Mouse (Mus musculus) retina, postnatal 1 day (tissue): ENCODE results near the gene Fmod.

Source experiments
- DNase-seq: peaks from one replicate; pipeline ENCODE4 v3.0.0-alpha.2; 2012

The Fmod gene

DNA sequence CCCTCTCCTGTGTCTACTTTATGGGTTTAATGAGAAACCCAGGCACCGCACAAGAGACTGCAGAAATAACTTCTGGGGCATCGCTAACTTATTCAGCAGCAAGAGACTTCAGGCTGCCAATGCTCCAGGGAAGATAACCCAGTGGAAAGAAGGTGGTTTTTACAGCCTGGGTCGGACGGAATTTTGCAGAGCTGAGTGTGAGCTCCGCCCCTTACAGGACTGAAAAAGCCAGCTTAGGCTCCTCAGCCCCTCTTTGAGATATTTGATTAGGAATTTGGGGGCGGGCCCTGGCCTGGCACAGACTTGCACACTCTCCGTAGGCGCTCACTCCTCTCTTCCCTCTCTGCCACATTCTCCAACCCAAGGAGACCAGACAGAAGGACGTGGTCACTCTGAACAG, at the start of gene Fmod:
Gene Fmod (plus strand): TSS at position 83 of the 400 bp plus-strand sequence.
- no peak for DNase-seq

DNA sequence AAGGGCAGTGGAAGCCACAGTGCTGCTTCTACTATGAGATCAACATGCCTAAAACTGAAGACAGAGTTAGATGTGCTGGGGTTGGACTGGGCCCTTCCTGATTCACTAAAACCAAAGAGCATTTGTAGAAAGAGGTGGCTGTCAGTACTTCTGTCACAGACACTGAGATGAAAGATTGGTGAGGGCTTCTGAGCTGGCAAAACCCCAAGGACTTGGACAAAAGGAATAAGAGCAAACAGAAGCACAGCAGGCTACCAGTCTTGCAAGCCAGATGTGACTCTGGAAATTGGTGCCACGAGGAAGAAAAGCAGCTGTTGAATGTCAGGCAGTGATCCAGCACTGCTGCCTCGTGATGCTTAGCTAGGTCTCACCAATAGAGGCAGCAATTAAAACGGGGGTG, 48.2 kb upstream of the Fmod start:
- DNase-seq = no peak

DNA sequence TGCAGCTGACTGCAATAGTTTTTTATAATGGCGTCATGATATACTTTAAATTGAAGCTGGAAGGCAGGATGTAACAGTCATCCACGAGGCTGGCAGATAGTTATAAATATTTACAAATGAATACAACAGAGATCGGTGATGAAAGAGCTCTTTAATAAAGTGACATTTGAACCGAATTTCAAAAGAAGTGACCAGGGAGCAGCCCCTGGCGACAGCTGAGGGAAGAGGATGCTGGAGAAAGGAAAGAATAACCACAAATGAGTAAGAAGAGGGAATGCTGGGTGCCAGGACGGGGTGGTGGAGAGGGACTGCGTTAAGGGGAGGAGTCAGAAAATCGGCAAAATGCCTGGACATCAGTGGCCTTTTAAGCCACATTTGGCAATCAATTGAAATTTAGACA, 45.8 kb upstream of the Fmod start:
- DNase-seq = no peak

DNA sequence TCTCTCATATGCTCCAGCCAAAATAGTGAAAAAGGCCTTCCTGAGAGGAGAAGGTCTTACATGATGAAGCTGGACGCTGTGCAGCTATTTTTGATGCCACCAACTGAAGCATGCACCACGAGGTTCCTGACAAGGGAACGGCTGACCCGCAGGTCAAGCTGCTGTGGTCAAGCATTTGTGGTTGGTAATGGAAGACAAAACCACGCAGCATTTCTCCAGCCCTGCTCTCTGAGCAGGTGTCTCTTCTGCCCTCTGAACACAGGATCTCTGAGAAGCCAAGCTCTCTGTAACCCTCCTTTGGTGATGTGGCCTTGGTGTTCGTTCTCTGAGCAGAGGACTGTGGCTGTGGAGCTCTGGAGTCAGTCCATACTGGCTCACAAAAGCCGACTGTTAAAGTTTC, 31.6 kb upstream of the Fmod start:
- no peak for DNase-seq

GRCm38 (mm10) chr1:134006105-134006764, 30.8 kb upstream of the Fmod start:
- no peak for DNase-seq

DNA sequence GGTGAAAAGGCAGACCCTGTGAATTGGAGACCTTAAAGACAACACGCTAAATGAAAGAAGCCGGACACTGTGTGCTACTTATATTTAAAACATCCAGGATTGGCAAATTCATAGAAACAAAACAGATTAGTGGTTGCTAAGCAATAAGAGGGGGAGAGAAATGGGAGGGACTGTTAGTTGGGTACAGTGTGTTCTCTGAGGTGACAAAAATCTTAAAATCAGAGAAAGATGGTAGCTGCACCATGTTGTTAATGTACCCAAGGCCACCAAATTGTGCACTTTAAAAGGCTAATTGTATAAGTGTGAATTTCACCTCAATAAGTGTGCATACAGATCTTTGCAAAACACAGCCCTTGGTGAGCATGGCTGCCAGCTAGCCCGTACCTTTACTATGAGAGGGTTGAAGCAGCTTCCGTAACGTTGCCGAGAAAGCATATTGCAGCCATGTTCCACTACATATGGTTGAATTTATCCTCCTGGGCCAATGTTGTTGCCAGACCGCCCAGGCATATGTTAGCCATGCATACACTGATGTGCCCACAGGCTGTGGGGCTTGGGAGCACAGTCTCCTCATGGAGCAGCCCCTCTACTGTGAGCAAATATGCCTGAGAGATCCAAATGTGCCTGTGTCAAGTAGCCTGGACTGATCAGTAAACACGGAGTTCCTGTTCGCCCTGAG, 12.6 kb upstream of the Fmod start:
- peak; percentile 45 for DNase-seq

DNA sequence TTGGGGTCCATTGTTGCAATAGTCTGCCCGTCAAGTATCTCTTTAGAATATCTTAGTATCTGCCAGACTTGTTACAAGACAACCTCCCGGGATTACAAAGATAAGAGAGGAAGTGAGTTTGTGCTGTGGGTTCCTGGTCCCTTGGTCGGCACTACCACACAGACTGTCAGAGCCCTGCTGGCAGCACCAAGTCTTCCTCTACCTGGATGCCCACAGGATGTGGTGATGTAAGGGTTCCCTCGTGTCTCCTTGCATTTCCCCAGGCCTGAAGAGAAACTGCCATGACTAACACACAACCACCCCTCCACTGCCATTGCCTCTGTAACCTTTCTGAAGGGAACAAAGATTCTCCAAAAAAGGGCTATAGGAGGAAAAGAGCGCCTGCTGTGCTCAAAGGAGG, 11.1 kb upstream of the Fmod start:
- DNase-seq = no peak

DNA sequence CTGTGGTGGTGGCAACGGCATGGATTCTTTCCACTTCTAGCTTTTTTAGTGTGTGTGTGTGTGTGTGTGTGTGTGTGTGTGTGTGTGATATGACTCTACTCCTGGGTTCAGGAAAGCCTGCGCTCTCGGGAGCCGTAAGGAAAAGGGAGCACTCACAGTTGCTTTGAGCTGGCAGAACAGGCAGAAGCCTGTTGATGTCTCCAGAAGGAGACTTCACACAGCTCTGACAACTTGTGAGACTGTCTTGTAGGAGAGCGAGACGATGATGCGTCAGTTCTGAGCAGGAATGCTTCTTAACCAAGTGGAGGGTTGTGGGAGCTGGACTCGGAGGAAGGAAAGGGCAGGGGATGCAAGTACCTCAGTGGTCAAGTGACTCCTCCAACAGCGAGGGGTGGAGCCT, 10.3 kb upstream of the Fmod start:
- no peak for DNase-seq

- DNase-seq = no peak
These were observed 8.8 kb upstream of the Fmod start for GRCm38 (mm10) chr1:134028161-134028846.

GRCm38 (mm10) chr1:134036492-134036891, 562 bp upstream of the Fmod start:
- DNase-seq = no peak

GRCm38 (mm10) chr1:134038336-134038735, 1.3 kb downstream of the Fmod start:
- DNase-seq = no peak

DNA sequence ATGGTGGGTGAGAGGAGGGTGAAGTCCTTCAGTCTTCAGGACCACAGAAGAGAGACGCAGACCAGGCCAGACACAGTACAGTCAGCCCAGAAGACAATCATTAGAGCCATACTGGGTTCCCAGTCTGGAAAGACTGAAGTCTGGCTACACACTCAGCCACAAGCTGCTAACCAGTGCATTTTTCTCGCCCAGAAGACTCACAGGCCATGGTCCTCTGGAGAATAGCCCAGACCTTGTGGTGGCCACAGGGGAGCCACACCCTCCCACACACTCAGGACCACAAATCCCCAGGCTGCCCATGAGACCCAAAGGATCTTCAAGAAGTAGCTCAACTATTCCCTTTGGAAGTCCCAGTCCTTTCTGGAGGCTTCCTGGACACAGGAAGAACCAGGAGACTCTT, 2.3 kb downstream of the Fmod start:
- DNase-seq = no peak

GRCm38 (mm10) chr1:134041900-134042299, 4.8 kb downstream of the Fmod start:
- no peak for DNase-seq

DNA sequence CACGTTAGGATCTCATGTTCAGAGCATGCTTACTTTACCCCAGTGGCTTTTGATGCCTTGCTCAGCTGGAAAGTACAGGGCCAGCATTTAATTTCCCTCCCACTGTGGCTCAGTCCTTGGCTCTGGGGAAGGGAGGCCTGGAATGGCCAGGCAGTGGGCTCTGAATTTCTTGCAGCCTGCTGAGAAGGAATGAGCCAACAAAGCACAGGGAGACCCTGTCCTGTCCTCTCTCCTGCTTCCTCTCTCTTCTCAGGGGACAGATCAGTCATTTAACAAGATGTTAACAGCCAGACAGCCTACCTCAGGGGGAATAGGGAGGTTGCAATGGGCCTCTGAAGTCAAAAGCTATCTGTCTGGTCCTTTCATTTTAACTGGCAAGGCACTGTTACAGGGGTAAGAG, 5.3 kb downstream of the Fmod start:
- DNase-seq = no peak

DNA sequence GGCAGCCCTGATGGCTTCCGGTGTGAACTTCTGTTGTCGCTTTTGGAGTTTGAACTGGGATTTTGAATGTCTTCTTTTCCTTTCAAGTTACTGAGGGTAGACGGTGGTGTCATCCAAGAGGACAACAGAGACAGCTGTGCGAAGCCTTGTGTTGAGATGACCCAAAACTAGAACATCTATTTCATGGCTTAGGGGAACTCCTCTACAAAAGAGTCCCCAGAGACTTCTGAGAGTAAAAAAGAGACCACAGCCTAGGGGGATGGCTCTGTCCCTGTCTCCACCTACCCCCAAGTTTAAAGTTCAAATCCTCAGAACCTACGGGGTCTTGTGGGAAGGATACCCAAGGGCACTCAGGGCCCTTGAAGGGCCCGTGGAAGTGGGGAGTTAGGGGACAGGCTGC, 7.8 kb downstream of the Fmod start:
- no peak for DNase-seq

GRCm38 (mm10) chr1:134045971-134046370, 8.9 kb downstream of the Fmod start:
- peak; percentile 90 for DNase-seq

DNA sequence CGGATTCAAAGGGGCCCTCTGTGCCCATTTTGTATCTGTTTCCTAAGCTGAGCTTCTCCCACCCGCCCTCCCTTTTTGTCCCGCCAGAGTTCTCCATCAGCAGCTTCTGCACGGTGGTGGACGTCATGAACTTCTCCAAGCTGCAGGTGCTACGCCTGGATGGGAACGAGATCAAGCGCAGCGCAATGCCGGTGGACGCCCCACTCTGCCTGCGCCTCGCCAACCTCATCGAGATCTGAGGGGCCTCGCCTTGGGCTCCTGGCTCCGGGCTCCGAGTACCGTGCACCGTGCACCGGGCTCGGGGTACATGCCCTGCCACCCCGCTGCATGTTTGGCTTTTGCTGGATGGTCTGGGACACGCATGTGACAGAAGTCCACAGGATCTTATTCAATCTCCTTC, 9.3 kb downstream of the Fmod start:
- no peak for DNase-seq

DNA sequence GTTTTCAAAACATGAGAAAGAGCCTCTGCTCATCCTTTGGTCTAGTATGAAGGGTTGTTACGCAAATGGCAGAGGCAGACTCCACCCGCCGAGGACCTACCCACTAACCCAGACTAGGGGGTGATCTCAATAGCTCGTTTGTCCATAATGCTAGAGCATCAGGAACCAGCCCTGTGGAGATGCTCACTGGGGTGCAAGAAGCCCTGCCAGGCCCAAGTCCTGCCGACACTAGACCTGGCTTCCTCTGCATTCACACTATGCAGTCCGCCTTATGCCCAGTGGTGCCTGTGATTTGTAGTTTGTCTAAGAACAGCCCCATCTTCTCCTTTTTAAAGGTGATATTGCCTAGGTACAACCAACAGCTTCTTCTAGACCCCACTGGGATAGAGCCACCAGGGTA, 10.4 kb downstream of the Fmod start:
- no peak for DNase-seq

DNA sequence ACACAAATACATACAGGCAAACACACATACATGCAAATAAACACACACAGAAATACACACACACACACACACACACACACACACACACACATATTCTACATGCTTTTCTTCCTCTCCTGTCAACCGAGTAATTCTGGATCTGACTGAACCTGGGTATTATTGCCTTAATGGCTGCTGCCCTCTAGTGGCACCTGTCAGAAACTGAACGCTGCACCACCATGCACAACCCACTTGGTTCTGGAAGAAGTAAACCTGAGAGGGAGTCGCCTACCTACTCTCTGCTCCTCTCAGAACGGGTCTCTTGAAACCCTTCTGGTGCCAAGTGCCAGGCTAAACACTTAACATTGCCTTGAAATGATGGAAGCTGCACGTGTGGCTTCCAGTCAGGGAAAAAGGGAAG, 11.7 kb downstream of the Fmod start:
- DNase-seq = peak; percentile 93

GRCm38 (mm10) chr1:134049542-134049941, 12.5 kb downstream of the Fmod start:
- DNase-seq = no peak

GRCm38 (mm10) chr1:134053207-134053606, 16.2 kb downstream of the Fmod start:
- peak; percentile 88 for DNase-seq

GRCm38 (mm10) chr1:134055058-134055457, 18.0 kb downstream of the Fmod start:
- no peak for DNase-seq

- no peak for DNase-seq
These were observed 18.7 kb downstream of the Fmod start for GRCm38 (mm10) chr1:134055666-134056245.

DNA sequence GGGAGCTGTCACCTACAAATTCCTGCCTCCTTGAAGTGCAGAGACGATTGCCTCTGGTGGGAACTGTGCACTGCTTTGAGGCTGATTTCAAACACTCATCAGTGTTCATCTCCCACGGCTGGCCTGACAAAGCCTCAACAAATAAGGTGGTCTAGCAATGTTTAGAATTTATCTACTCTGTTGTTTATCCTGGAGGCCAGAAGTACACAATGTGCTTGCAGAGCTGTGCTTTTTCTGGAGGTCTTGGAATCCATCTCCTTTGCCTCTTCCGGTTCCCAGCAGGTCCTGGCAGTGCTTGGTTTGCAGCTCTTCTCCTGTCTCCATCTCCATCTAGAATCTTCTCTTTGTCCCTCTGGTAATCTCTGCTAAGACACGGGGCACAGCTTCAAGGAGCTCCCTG, 19.2 kb downstream of the Fmod start:
- DNase-seq = no peak
